Mouse (Mus musculus) kidney, embryonic 16.5 days (tissue): ENCODE measurements around the gene Stc2. TPM values are rescaled to one million over a fixed set of nuclear protein-coding genes. Genes with fewer than 3 reads are reported as not detected.

Experiments
- ATAC-seq: fragments of 200-750 bp; cut with Nextera tagmentation; 2 replicates; pipeline ENCODE4 v1.8.0; 2017; ENCODE audit warnings: moderate TSS enrichment; ENCODE audit not compliant: low FRiP score, low TSS enrichment
- H3K27ac ChIP-seq: fragments of 300-500 bp; sonication (generic); 2 replicates; pipeline ENCODE4 v1.5.1; 2014; ENCODE audit warnings: low read length
- H3K27me3 ChIP-seq: fragments of 300-500 bp; sonication (generic); 2 replicates; pipeline ENCODE4 v1.6.1; 2014; ENCODE audit warnings: low read length, control low read depth, mixed read lengths; ENCODE audit not compliant: insufficient read depth
- H3K36me3 ChIP-seq: fragments of 300-500 bp; sonication (generic); 2 replicates; pipeline ENCODE4 v1.6.1; 2014; ENCODE audit warnings: low read length, control low read depth, mixed read lengths; ENCODE audit not compliant: insufficient read depth
- H3K4me1 ChIP-seq: fragments of 300-500 bp; sonication (generic); 2 replicates; pipeline ENCODE4 v1.6.1; 2014; ENCODE audit warnings: low read length, control low read depth, mixed read lengths; ENCODE audit not compliant: insufficient read depth
- H3K4me2 ChIP-seq: fragments of 300-500 bp; sonication (generic); replicated peaks from 2 replicates; pipeline ENCODE4 v1.6.1; 2014; ENCODE audit warnings: low read depth, low read length
- H3K4me3 ChIP-seq: fragments of 300-500 bp; sonication (generic); 2 replicates; pipeline ENCODE4 v1.5.1; 2014; ENCODE audit warnings: mild to moderate bottlenecking, low read length
- H3K9ac ChIP-seq: fragments of 300-500 bp; sonication (generic); replicated peaks from 2 replicates; pipeline ENCODE4 v1.6.1; 2014; ENCODE audit warnings: low read length
- H3K9me3 ChIP-seq: fragments of 300-500 bp; sonication (generic); 2 replicates; pipeline ENCODE4 v1.6.1; 2016; ENCODE audit warnings: low read length, control low read depth
- WGBS: fragments of 180-500 bp; shearing (Covaris S2); extraction: QIAGEN DNeasy Blood & Tissue Kit; methylation state at CpG from one replicate; pipeline ENCODE4 v1.1.7; 2014; 5-methylcytosine and 5-hydroxymethylcytosine counted together
- polyA plus RNA-seq: library from polyadenylated mRNA; unstranded; fragments of >200 nt; fragmentation: Nextera tagmentation; extraction: Ambion mirVana; gene quantifications from 2 replicates; pipeline ENCODE4 v1.2.1, GENCODE M21; 2015

Gene Stc2
- polyA plus RNA-seq, 1 experiment from 2014 or later, result 2.8 TPM

- no peak overlapping the region for H3K9ac ChIP-seq
- no peaks in the 10 kb centered on the region for H3K36me3 ChIP-seq
- no peak overlapping the region for H3K27ac ChIP-seq
- no peaks in the 10 kb centered on the region for H3K27me3 ChIP-seq
- no peak for ATAC-seq
- peaks cover 8% of the 10 kb centered on the region; the same call in 1 of the 2 replicates for H3K4me1 ChIP-seq
- H3K4me3 ChIP-seq, result no peak overlapping the region
- 72% methylated on average over 5 of the region's 5 CpGs for WGBS
- H3K4me2 ChIP-seq, result no peak overlapping the region
- no peaks in the 10 kb centered on the region for H3K9me3 ChIP-seq
Measured at GRCm38 (mm10) chr11:31387526-31387925, 17.7 kb upstream of the Stc2 start.

- no peaks in the 10 kb centered on the region for H3K27me3 ChIP-seq
- no peak overlapping the region for H3K4me2 ChIP-seq
- WGBS, result 14% methylated on average over 3 of the region's 3 CpGs
- H3K9me3 ChIP-seq, result no peaks in the 10 kb centered on the region
- H3K27ac ChIP-seq, result 0 out of 2 replicates have a peak overlapping the region, but pooled peaks have one; percentile 17
- H3K36me3 ChIP-seq, result no peaks in the 10 kb centered on the region
- peak; percentile 87 for ATAC-seq
- H3K9ac ChIP-seq, result no peak overlapping the region
- H3K4me3 ChIP-seq, result no peak overlapping the region
- H3K4me1 ChIP-seq, result peaks cover 8% of the 10 kb centered on the region; the same call in 1 of the 2 replicates
Measured at GRCm38 (mm10) chr11:31386571-31386970, 16.7 kb upstream of the Stc2 start.

DNA sequence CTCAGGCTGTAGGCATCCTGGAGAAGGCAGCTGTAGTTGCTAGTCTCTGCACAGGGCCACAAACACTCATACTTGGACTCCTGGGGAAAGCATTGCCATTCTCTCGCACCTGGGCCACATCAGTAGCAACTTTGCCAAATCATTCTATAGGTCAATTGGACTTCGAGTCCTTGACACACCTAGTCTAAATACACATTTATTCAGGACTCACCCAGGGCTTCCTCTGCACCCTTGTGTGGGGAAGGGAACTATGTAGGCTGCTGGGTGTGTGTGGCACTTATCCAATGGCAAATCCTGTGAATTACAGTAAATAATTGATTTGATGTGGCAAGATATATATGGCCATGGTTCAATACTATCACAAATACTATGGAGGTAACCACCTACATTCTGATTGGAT, 14.1 kb upstream of the Stc2 start:
- Histone ChIP-seq H3K4me1 (peaks cover 8% of the 10 kb centered on the region; the same call in 1 of the 2 replicates), H3K27me3 (peaks cover 1% of the 10 kb centered on the region; the same call in 1 of the 2 replicates), H3K9ac (no peak overlapping the region), H3K4me2 (no peak overlapping the region), H3K9me3 (no peaks in the 10 kb centered on the region), H3K4me3 (no peak overlapping the region), H3K27ac (no peak overlapping the region), H3K36me3 (no peaks in the 10 kb centered on the region)
- ATAC-seq, result no peak
- 84% methylated on average over 2 of the region's 2 CpGs for WGBS

GRCm38 (mm10) chr11:31382145-31382544, 12.3 kb upstream of the Stc2 start:
- WGBS, result 55% methylated on average over 5 of the region's 5 CpGs
- Histone ChIP-seq H3K27me3 (peaks cover 3% of the 10 kb centered on the region; the same call in 1 of the 2 replicates), H3K4me2 (no peak overlapping the region), H3K9me3 (0 out of 2 replicates have a peak, but pooled peaks cover 4% of the 10 kb centered on the region), H3K4me1 (peaks cover 8% of the 10 kb centered on the region; the same call in 1 of the 2 replicates), H3K36me3 (no peaks in the 10 kb centered on the region), H3K9ac (no peak overlapping the region), H3K27ac (no peak overlapping the region), H3K4me3 (no peak overlapping the region)
- ATAC-seq, result no peak

DNA sequence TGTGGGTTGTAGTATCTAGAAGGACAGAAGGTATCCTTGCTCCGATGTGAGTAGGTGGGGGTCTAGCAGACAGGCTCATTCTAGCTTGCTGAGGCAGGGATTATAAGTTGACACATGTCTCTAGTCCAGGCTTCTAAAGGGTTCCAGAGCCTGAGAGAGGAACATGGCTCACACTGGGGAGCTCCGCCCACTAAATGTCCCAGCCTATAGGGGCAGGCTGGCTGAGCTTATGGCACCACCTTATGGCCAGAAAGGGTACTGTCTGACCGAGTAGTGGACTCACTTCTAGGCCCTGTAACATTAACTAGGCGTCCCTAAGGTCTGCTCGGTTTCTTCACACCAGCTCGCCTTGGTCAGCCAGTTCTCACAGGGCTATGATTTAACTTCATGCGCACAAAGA, 3.6 kb upstream of the Stc2 start:
- Histone ChIP-seq H3K27me3 (peaks cover 27% of the 10 kb centered on the region), H3K27ac (no peak overlapping the region), H3K9ac (no peak overlapping the region), H3K4me2 (no peak overlapping the region), H3K4me3 (no peak overlapping the region), H3K36me3 (no peaks in the 10 kb centered on the region), H3K4me1 (peaks cover 15% of the 10 kb centered on the region; the same call in 1 of the 2 replicates), H3K9me3 (0 out of 2 replicates have a peak, but pooled peaks cover 4% of the 10 kb centered on the region)
- no peak for ATAC-seq
- WGBS, result 74% methylated on average over 7 of the region's 7 CpGs

DNA sequence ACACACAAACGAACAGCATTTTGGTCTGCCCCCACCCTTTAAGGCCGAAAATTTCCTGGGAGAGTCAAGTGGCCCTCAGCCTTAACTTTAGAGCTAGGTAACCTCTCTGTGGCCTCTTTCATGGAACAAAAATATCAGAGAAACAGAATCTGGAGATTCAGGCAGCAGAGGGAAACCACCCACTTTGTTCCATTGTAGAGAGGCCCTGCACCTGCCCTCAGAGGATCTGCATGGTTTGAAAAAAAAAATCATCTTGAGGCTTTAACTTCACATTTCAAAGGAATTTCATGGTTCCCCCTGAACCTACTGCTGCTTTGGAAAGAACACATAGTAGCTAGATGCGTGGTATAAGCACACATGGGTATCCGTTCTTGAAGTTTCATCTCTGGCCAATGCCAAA, 2.3 kb upstream of the Stc2 start:
- Histone ChIP-seq H3K27me3 (peaks cover 31% of the 10 kb centered on the region), H3K9me3 (no peaks in the 10 kb centered on the region), H3K27ac (no peak overlapping the region), H3K9ac (no peak overlapping the region), H3K4me1 (peaks cover 17% of the 10 kb centered on the region; the same call in 1 of the 2 replicates), H3K4me3 (no peak overlapping the region), H3K36me3 (no peaks in the 10 kb centered on the region), H3K4me2 (no peak overlapping the region)
- no peak for ATAC-seq
- WGBS, result 84% methylated on average over 4 of the region's 4 CpGs

DNA sequence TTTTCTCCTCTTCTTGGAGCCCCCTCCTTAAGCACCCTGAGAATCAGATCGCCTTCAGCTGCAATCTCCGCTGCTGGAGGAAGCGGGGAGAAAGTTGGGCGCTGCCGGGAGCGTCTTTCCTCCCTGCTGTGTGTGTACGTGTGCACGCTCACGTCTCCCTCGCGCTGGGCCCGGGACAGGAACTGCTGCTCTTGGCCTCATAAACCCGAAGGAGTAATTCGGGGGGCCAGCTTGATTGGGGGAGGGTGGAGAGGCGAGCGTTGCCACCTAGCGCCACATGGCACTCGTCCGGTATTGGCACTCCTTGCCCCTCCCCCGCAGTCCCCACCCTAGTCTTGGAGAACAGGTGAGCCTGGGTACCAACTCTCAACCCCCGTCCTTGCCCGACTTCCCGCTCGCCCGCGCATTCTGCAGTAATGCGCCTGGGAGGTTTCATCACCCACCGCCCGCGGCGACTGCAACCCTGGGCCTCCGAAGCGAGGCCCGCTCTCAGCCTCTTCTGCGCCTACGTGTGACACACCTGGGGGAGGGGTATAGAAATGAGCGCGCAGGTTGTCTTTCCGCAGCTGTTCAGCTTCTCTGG, 1.5 kb upstream of the Stc2 start:
- H3K9ac ChIP-seq, result peak overlapping the region; percentile 53; the same call in 1 of the 2 replicates
- WGBS, result under 1% methylated on average over 39 of the region's 39 CpGs
- H3K27me3 ChIP-seq, result peaks cover 38% of the 10 kb centered on the region
- no peak for ATAC-seq
- H3K4me3 ChIP-seq, result peak overlapping the region; percentile 61
- peak overlapping the region; percentile 96 for H3K4me2 ChIP-seq
- no peak overlapping the region for H3K27ac ChIP-seq
- H3K9me3 ChIP-seq, result no peaks in the 10 kb centered on the region
- H3K4me1 ChIP-seq, result peaks cover 17% of the 10 kb centered on the region; the same call in 1 of the 2 replicates
- H3K36me3 ChIP-seq, result no peaks in the 10 kb centered on the region

- Histone ChIP-seq H3K27me3 (peaks cover 39% of the 10 kb centered on the region), H3K4me2 (peak overlapping the region; percentile 96), H3K27ac (no peak overlapping the region), H3K36me3 (no peaks in the 10 kb centered on the region), H3K4me3 (peak overlapping the region; percentile 61), H3K9me3 (no peaks in the 10 kb centered on the region), H3K9ac (peak overlapping the region; percentile 53; the same call in 1 of the 2 replicates), H3K4me1 (peaks cover 17% of the 10 kb centered on the region; the same call in 1 of the 2 replicates)
- ATAC-seq, result no peak
- 2% methylated on average over 24 of the region's 24 CpGs for WGBS
Measured at GRCm38 (mm10) chr11:31370436-31371230, 759 bp upstream of the Stc2 start.

DNA sequence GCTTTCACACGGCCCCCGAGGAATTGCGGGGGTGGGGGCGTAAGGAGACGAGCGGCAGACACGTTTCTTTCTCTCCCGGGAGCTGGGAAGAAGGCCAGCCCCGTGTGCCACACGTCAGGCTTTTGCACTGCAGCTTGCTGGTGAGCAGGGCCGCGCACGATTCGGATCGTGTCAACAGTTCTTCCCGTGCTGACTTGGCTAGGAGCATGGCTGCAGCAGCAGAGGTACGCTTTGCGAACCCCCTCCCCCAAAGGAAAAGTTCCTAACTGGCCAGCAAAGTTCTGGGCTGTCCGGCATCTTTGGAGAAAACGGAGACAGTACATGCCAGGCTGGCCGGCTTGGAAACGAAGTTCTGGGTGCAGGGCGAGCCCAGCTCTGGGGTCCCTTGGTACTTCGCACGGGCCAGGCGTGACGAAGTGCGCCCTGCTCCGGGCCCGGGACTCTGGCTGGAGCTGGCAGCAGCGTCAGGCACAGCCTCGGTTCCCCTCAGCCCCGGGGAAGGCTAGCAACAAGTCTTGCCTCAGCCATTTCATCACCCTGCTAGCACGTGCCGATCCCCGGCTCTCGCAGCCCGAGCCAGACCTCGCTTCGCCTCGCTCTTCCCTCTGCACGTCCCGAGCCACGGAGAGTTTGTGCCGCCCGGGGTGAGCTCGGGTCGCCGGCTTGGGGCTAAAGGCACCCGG, 768 bp downstream of the Stc2 start:
- Histone ChIP-seq H3K4me1 (peaks cover 17% of the 10 kb centered on the region; the same call in 1 of the 2 replicates), H3K9ac (peak overlapping the region; percentile 55), H3K4me2 (peak overlapping the region; percentile 96), H3K36me3 (no peaks in the 10 kb centered on the region), H3K27ac (no peak overlapping the region), H3K4me3 (peak overlapping the region; percentile 61), H3K27me3 (peaks cover 39% of the 10 kb centered on the region), H3K9me3 (no peaks in the 10 kb centered on the region)
- WGBS, result 0% methylated on average over 50 of the region's 50 CpGs
- peak; percentile 64 for ATAC-seq
